Mouse (Mus musculus): ENCODE results near the gene Mmp1b. TPM values are rescaled to one million over a fixed set of nuclear protein-coding genes. Genes with fewer than 3 reads are reported as not detected.

The Mmp1b gene
- polyA plus RNA-seq (2012; rRNA removed) = not detected in 2 replicates

DNA sequence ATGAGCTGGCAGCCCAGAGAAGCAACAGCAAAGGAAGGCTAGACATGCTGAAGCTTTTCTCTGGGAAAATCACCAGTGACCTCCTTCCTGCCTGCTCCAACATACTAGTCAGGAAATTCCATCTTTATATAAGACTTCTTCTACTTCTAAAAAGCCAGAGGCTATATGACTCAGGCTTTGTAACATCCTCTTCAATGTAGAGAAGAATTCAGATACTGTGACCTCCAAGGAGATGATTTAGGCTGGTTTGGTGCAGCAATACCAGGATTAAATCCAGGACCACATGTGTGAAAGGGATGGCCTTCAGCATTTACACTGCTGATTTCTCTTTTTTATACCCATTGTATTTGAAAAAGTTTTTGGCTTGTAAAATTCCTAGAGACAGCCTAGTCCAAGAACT lies at the start of gene Mmp1b:
Gene Mmp1b, minus strand, starts transcription at position 101 of the 400 bp plus-strand sequence.

DNA sequence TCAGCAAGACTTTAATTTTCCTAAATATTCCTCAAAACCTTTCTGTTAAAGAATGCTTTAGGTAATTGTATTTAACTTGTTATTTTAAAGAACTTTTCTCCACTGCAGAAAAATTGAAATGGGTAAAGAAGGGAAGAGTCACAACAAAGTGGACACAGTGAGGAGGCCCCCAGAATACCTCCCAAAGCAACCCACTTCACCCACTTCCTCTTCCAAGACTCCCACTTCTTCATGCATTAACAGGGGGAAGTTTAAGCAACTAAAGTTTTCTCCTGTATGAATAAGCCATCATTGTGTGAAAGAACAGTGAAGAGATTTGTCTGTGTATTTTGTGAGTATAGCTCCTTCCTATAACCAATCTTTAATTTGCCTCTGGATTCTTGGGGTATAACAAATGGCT lies 43.7 kb downstream of the Mmp1b start, which contains the start of gene Mmp12:
Gene Mmp12, plus strand, starts transcription at position 275 of the 400 bp plus-strand sequence.

Other genes with a start within 250 kb of the Mmp1b start
- gene Dync2h1, start 203.6 kb downstream of the Mmp1b start, polyA plus RNA-seq (2012; rRNA removed) = 7.5 and 7.9 TPM in 2 replicates
- gene Dcun1d5, start 203.5 kb downstream of the Mmp1b start, polyA plus RNA-seq (2012; rRNA removed) = 87.8 and 91.9 TPM in 2 replicates
- 0.04 and 0.06 TPM in 2 replicates for gene Mmp13, start 115.5 kb downstream of the Mmp1b start, polyA plus RNA-seq (2012; rRNA removed)
- gene Mmp12, start 43.7 kb downstream of the Mmp1b start, polyA plus RNA-seq (2012; rRNA removed) = not detected in 2 replicates
- gene Mmp3, start 57.8 kb upstream of the Mmp1b start, polyA plus RNA-seq (2012; rRNA removed) = not detected in 2 replicates
- gene Mmp10, start 114.3 kb upstream of the Mmp1b start, polyA plus RNA-seq (2012; rRNA removed) = not detected in 2 replicates
- gene Mmp8, start 170.4 kb upstream of the Mmp1b start, polyA plus RNA-seq (2012; rRNA removed) = 0.02 and 0.10 TPM in 2 replicates
- gene Mmp27, start 183.3 kb upstream of the Mmp1b start, polyA plus RNA-seq (2012; rRNA removed) = not detected in 2 replicates
- not detected in 2 replicates for gene Mmp20, start 240.2 kb upstream of the Mmp1b start, polyA plus RNA-seq (2012; rRNA removed)